ENCODE assay signal across 13 mouse cellular contexts in the genomic region with DNA sequence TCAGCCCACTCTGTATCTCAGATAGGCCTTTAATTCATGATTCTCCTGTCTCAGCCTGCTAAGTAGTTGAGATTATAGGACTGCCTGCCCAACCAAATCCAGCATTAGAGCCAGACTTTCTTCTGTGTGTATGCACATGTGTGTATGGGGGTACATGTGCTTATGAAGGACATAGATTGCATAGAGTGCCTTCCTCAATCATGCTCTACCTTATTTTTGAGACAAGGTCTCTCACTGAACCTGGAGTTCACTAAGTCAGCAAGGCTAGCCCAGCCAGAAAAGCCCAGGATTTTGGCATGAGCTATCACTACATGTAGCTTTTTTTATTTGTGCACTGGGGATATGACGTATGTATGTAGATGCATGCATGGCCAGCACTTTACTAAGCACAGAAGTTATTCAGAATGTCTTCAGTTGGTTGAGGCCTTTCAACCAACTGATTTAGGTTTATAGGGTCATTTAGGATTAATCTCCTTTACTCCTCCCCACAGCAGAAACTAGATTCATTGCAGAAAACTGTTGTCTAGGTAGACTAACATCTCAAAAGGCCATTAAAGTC.
"Had no signal": no experiment of that assay in that cellular context is flagged by ENCODE, and none has a peak within 500 bp of the region (broad histone marks: within the 10 kb centered on the region; RNA-seq: fewer than 3 reads in every experiment).

No protein-coding gene starts in this region.

- H3K27ac ChIP-seq: kidney, postnatal 0 days; left cerebral cortex, adult 2 months; midbrain, embryonic 13.5 days; stomach, postnatal 0 days had no signal

- DNase-seq: kidney, postnatal 36 days; layer of hippocampus, postnatal 36 days; liver, embryonic 13.5 days; lung, adult 2 months; lung, postnatal 14 days; lung, postnatal 4 days; thymus, adult 2 months; thymus, postnatal 14 days; thymus, postnatal 4 days had no signal

- ATAC-seq: midbrain, embryonic 13.5 days had no signal

- H3K9me3 ChIP-seq: liver, embryonic 13.5 days; midbrain, embryonic 13.5 days had no signal

- H3K4me1 ChIP-seq: midbrain, embryonic 13.5 days had no signal

- H3K4me2 ChIP-seq: liver, embryonic 13.5 days; midbrain, embryonic 13.5 days had no signal

- H3K9ac ChIP-seq: liver, embryonic 13.5 days; midbrain, embryonic 13.5 days had no signal

- H3K4me3 ChIP-seq: left cerebral cortex, adult 2 months; liver, embryonic 13.5 days; midbrain, embryonic 13.5 days had no signal

- H3K27me3 ChIP-seq: liver, embryonic 13.5 days; midbrain, embryonic 13.5 days had no signal
